Mouse (Mus musculus) embryonic stem cell, embryonic (primary cell): ENCODE results near the gene Sipa1l3.

Experiments used
- CTCF ChIA-PET, 4 experiments: fragments of 300-600 bp in 2 of 4; fragments of 350-600 bp in 2 of 4; sonication (Branson Sonifier 250); formaldehyde crosslinking; loops; one replicate each; lab custom pipeline; 2022; ENCODE audit warnings: inconsistent platforms in 2 of 4; lab: Charles Lee
- POLR2A ChIA-PET, 4 experiments: fragments of 300-600 bp in 2 of 4; fragments of 350-600 bp in 2 of 4; sonication (Branson Sonifier 250); formaldehyde crosslinking; loops; one replicate each; lab custom pipeline; 2022; ENCODE audit warnings: antibody characterized with exemption in 4 of 4, inconsistent platforms in 1 of 4; lab: Charles Lee

Sipa1l3 gene

DNA sequence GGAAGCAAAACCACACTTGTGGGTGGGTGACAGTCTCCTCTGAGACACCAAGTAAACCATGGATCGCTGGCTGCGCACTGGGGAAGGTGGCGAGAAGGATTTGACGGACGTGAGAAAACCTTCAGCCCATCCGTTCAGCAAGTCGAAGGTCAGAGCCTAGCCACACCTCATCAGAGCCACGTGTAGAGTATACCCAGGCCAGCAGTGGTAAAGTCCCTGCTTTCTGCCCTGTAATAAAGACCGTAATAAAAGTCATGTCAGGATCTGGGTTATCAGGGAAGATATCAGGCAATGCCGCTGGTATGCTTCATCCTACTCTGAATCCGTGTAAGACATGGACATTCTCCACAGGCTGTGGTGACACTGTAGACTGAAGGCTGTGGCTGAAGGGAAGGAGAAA is 23.6 kb downstream of the Sipa1l3 start:
- ChIA-PET POLR2A (no interaction called here), CTCF (interaction anchor here in 1 of 4 experiments (1.3 kb wide), 1 partner anchor 10 kb away, joined by 3 read pairs; no protein-coding TSS in a partner anchor)

DNA sequence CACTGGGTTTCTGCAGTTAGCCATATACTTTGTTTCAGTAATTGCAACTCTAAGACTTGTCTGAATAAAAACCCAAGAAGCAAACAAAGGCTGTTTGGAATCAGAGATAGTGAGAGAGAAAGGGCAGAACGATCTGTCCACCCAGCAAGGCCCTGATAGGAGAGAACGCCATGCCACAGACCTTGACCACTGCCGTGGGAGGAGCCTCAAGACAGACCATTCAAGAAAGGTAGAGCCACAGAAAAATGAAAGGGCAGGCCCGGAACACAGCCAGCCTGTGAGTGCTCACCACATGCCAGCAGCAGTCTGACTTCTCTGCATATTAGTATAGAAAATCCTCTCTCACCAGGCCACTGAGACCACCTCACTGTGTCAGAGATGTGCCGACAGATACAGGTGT is 24.4 kb downstream of the Sipa1l3 start:
- CTCF ChIA-PET: no interaction called here
- POLR2A ChIA-PET: no interaction called here

DNA sequence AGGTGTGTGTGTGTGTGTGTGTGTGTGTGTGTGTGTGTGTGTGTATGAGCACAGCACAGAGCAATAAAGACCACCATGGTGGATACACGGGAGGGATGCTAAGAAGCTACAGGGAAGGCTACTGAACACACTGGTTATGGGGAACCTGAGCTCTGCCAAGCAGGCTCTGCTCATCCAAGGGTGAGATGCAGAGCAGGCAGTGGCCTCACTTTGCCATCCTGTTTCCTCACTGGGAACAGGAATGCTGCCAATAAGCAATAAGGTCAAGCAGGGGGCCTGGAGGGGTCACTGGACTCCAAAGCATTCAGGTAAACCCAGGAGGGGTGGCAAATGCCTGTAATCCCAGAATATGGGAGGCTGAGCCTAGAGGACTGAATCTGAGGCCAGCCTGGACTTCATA is 25.4 kb downstream of the Sipa1l3 start:
- ChIA-PET POLR2A (interaction anchor here in 3 of 4 experiments (0.6 to 3.2 kb wide), 8 partner anchors 10 to 1163 kb away, joined by 3 to 13 read pairs (median 3); no protein-coding TSS in a partner anchor), CTCF (interaction anchor here in 1 of 4 experiments (0.7 kb wide), 1 partner anchor 38 kb away, joined by 3 read pairs; no protein-coding TSS in a partner anchor)

DNA sequence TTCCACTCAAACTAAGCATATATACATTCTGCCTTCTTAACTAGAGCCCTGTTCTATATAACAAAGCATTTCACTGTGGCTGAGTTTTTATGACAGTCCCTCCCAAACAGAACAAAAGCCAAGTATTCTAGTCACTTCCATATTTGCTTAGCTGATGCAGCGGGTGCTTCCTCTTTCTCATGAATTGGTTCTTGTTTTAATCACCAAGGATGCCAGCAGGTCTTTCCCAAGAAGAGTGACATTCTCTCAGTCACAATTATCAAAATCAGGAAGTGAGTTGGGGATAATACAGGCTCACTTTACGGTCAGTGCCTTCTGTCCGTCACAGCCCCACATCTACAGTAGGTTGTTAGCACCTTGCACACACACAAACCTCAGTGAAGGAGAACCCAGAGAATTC is 26.6 kb downstream of the Sipa1l3 start:
- CTCF ChIA-PET: interaction anchor here in 2 of 4 experiments (0.6 to 0.7 kb wide), 4 partner anchors 10 to 470 kb away, joined by 3 to 4 read pairs (median 3); no protein-coding TSS in a partner anchor

DNA sequence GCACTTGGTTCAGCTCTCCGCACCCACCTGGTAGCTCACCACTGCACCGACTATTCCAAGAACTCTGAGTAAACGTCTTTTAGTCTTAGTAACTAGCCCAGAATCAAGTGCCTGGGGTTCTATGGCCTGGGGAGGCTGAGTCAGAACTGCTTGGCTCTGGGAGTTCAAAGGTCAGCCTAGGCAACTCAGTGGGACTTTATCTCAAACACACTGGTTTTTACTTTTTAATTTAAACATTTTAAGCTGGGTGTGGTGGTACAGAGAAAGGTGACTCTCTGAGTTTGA is 27.0 kb downstream of the Sipa1l3 start:
- POLR2A ChIA-PET: interaction anchor here in 3 of 4 experiments (0.6 to 3.2 kb wide), 10 partner anchors 10 to 172 kb away, joined by 3 to 13 read pairs (median 4); partner anchors contain the start of gene Sipa1l3 (in 1 of the 3)
- CTCF ChIA-PET: interaction anchor here in 2 of 4 experiments (0.6 to 0.7 kb wide), 4 partner anchors 10 to 469 kb away, joined by 3 to 4 read pairs (median 3); no protein-coding TSS in a partner anchor

More for the DNA sequence above, 26.6 kb downstream of the Sipa1l3 start:
- POLR2A ChIA-PET: interaction anchor here in 3 of 4 experiments (0.6 to 3.2 kb wide), 10 partner anchors 10 to 173 kb away, joined by 3 to 13 read pairs (median 4); partner anchors contain the start of gene Sipa1l3 (in 1 of the 3)

DNA sequence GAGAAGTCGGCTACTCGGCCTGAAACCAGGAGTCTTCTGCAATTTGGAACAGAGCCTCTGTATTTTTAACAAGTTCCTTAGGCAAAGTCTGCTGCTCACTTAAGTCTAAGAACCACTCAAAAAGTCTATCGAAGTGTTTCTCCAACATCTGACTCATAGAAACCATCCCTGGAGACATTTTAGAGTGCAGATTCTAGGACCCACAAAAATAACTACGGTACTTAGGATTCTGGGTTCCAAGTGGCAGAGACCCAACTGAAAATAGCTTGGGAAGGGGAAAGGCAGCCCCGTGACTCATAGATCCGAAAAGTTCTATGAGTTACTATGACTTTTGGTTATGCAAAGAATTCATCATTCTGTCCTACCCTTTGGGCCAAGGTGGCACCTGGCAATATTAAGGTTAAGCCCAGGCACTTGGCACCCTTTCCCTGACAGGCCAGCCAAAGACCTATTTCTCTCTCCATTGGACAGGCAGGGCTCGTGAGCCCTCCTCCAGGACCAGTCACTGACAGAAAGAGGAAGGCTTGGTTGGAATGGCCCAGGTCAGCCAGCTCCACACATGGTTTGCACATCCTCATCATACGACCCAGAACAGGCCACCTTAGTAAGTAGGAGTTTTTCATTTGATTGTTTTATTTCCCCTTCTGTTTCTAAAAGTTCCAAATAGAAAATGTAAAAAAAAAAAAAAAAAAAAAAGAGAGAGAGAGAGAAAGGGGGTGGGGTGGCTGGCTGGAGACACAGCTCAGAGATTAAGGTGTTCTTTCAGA is 27.6 kb downstream of the Sipa1l3 start:
- ChIA-PET POLR2A (interaction anchor here in 3 of 4 experiments (0.6 to 3.2 kb wide), 9 partner anchors 14 to 353 kb away, joined by 3 to 13 read pairs (median 4); partner anchors contain the start of gene Sipa1l3 (in 1 of the 3)), CTCF (interaction anchor here in 3 of 4 experiments (0.6 to 0.7 kb wide), 5 partner anchors 9 to 1967 kb away, joined by 3 to 4 read pairs (median 3); no protein-coding TSS in a partner anchor)

DNA sequence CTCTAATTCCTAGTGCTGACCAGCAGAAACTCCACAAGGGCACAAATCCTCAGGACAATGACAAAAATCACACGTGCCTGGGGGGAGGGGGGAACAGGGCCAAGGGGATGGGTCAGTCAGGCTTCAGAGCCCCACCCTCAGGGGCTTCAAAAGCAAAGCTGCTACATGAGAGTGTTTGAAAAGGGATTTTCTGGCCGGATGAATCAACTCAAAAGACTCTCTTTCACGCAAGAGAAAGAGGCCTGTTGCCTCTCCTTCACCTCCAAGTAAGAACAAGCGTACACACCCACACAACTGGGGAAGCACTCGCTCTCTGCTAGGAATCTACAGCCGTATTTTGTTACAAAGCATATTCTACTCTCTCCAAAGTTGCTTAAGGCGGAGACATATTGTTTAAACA is 28.6 kb downstream of the Sipa1l3 start:
- ChIA-PET CTCF (interaction anchor here in 1 of 4 experiments (0.7 kb wide), 1 partner anchor 139 kb away, joined by 3 read pairs; no protein-coding TSS in a partner anchor), POLR2A (interaction anchor here in 3 of 4 experiments (0.6 to 2.3 kb wide), 10 partner anchors 10 to 528 kb away, joined by 3 to 10 read pairs (median 4); partner anchors contain the start of genes Actn4 (in 1 of the 3) and Sipa1l3 (in 1 of the 3))

DNA sequence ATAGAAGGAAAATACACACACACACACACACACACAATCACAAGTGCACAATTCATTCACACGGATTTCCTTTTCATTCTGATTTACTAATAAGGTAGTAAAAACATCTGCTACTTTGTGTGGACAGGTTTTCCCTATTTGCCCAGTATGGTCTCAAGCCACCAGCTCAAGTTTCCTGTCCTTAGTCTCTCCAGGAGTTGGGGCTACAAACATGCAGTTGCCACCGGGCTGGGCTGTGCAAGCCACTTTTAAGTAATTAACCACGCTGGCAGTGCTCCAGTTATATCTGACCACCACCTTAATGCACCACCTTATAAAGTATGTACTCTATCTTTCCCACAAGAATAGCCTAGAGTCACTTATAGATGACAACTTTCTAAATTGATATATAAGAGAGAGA is 29.1 kb downstream of the Sipa1l3 start:
- CTCF ChIA-PET: interaction anchor here in 1 of 4 experiments (0.7 kb wide), 1 partner anchor 139 kb away, joined by 3 read pairs; no protein-coding TSS in a partner anchor
- POLR2A ChIA-PET: interaction anchor here in 3 of 4 experiments (0.6 to 2.3 kb wide), 10 partner anchors 10 to 1185 kb away, joined by 3 to 10 read pairs (median 4); partner anchors contain the start of gene Sipa1l3 (in 1 of the 3)

DNA sequence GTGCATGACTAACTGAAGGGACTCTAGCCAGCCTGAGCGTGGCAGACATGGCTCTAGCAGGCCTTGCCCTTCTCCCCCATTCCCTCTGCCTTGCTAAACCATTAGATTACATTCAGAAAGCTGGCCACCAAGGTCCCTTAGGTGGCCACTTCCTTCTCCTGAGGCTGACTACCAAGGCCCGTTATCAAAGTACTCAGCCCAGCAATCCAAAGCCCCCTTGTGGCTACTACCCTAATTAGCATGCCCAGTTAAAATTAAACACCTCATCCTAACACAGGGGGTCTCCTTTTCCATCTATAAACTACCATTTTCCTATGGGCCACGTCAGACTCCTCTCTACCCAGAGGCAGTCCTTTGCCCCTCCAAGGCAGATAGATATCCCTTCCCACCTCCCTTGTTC is 31.7 kb downstream of the Sipa1l3 start:
- ChIA-PET POLR2A (no interaction called here), CTCF (no interaction called here)

DNA sequence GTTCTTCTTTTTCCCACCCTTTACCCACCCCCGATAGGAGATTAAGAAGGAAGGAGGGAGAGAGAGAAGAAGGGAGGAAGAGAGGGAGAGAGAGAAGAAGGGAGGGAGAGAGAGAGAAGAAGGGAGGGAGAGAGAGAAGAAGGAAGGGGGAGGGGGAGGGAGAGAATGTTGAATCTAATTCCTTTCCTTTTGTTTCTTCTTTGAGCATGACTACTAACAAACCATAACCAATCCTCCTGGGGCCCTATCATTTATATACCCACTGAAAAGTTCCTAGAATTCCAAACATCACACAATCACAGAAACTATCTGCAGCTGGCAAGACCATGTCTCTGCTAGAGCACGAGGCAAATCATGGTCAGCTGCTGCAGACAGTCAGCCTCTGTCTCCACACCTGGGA is 32.7 kb downstream of the Sipa1l3 start:
- ChIA-PET CTCF (no interaction called here), POLR2A (interaction anchor here in 2 of 4 experiments (0.7 to 1.8 kb wide), 5 partner anchors 10 to 719 kb away, joined by 3 to 7 read pairs (median 4); partner anchors contain the start of gene Sirt2 (in 1 of the 2))

DNA sequence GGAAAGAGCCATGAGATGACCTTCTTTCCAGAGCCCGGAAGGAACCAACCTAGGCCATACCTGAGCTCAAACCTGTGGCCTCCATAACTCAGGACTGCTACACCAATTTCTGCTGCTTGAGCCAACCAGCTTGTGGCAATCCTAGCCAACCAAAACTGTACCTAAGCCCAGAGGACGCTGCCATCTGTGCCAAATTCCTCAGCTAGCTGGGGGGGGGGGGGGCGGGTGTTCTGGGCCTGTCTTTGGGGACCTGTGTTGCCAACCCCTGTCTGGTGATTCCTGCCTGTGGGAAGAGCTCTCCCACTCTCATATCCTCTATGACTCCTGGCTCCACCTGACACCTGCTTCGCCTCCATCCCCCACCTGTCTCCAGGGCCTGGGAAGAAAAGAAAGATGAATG is 34.9 kb downstream of the Sipa1l3 start:
- POLR2A ChIA-PET: interaction anchor here in 3 of 4 experiments (0.6 to 3.5 kb wide), 12 partner anchors 14 to 439 kb away, joined by 3 to 18 read pairs (median 4); partner anchors contain the start of genes Sipa1l3 (in 1 of the 3) and Zfp84 (in 1 of the 3)

DNA sequence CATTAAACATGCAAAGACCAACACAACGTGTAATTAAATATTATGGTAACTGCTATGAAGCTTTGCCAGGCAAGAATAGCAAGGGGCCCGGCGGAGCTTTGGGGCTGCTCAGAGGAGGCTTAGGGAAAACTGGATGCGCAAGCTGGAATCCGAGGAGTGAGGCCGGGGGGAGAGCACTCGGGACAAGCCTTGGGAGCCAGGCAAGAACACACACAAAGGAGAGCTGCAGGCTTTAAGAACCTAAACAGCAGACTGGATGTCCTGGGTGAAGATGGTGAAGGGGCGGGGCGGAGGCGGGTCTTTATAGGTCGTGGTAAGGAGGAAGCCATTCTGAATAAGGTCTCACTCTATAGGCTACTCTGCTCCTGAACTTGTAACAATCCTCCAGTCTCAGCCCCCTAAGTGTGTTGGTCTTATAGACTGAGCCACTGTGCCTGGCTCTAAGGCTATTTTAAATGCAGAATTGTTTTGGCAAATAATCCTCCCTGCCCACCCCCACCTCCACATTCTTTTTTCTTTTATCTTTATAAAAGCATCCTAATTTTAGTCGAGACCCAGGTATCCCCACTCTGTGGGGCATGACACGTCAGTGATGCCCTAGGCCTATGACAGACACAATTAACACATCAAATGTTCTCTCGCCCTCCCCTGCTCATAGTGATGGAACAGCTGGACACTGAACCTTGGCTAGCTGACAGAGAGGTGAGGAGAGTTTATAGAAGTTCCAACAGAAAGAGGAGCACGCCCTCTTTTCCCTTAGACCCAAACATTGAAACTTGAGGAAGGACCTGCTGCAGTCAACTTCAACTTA is 36.9 kb downstream of the Sipa1l3 start:
- ChIA-PET POLR2A (interaction anchor here in 3 of 4 experiments (0.6 to 3.5 kb wide), 16 partner anchors 9 to 552 kb away, joined by 3 to 18 read pairs (median 4); partner anchors contain the start of gene Sipa1l3 (in 1 of the 3)), CTCF (interaction anchor here (0.5 to 2.0 kb wide), 5 partner anchors 10 to 425 kb away, joined by 4 to 16 read pairs (median 5); partner anchors contain the start of gene Zfp27 (in 1 of the 4))

More for the DNA sequence above, 34.9 kb downstream of the Sipa1l3 start:
- CTCF ChIA-PET: interaction anchor here in 2 of 4 experiments (0.9 to 2.0 kb wide), 2 partner anchors 96 to 100 kb away, joined by 5 to 6 read pairs (median 5); no protein-coding TSS in a partner anchor

DNA sequence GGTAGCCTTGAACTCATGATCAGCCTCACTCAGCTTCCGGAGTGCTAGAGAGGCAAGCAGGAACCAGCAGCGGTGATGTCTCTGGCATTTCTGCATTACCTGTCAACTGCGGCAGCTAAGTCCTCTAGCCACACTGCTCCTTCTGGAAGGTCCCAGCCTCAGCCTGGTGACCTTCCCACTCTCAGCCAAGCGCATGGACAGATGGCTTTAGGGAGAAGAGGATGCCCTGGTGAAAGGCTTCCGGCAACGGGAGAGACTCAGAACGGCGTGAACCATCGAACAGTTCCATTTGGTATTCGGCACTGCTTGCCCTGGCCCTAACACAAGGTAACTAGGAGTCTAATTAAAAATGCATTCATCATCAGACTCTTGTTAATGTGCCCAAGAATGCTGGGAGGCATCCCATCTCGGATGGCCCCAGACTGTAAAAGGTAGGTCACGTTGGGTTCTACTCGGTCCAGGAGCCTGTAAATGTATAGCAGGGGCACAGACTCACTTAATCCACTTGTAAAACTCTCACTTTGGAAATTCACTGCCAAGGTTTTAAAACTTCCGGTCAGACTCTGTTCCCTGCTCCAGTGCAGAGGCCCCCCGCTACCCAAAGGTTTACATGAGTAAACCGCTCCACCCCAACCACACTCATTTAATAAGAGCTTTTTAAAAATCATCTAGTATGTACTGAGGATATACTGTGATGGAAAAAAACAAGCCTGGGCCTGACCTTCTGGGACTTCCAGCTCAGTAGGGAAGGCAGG is 37.7 kb downstream of the Sipa1l3 start:
- ChIA-PET CTCF (interaction anchor here in 1 of 4 experiments (1.7 kb wide), 1 partner anchor 98 kb away, joined by 5 read pairs; no protein-coding TSS in a partner anchor), POLR2A (interaction anchor here in 3 of 4 experiments (0.5 to 3.5 kb wide), 19 partner anchors 8 to 615 kb away, joined by 3 to 18 read pairs (median 3); partner anchors contain the start of gene Sipa1l3 (in 1 of the 3))

DNA sequence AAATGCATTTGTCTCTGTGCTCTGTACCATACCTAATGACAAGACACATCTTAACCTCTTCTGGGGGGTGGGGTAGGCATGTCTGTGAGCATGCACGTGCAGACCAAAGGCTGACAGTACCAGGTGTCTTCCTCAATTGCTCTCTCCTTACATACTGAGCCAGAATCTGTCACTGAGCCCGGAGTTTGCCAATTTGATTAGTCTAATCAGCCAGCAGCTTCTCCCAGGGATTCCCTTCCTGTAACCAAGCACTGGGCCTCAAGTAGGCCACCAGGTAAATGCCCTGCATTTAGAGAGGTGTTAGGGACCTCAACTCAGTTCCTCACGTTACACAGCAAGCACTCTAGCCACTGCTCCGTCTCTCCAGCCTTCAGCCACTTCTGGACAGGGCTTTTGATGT is 38.3 kb downstream of the Sipa1l3 start:
- POLR2A ChIA-PET: interaction anchor here in 3 of 4 experiments (0.7 to 3.5 kb wide), 8 partner anchors 9 to 87 kb away, joined by 3 to 18 read pairs (median 4); no protein-coding TSS in a partner anchor
- CTCF ChIA-PET: no interaction called here

DNA sequence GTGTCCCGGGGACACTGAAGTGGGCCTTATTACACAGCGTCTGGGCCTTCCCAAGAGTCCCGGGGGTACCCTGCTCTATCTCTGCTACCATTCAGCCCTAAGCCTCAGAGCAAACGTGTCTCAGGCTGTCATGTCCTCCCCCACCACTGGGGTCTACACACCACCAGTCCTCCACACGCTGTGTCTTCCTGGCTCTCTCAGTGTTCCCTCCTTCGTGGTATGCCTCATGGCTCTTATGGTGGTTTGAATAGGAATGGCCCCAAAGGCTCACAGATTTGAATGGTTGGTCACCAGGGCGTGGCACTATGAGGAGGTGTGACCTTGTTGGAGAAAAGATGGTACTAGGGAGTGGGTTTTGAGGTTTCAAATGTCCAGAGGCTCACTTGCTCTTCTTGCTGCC is 43.4 kb downstream of the Sipa1l3 start:
- POLR2A ChIA-PET: interaction anchor here in 2 of 4 experiments (0.9 to 2.0 kb wide), 5 partner anchors 11 to 92 kb away, joined by 3 to 4 read pairs (median 3); no protein-coding TSS in a partner anchor

DNA sequence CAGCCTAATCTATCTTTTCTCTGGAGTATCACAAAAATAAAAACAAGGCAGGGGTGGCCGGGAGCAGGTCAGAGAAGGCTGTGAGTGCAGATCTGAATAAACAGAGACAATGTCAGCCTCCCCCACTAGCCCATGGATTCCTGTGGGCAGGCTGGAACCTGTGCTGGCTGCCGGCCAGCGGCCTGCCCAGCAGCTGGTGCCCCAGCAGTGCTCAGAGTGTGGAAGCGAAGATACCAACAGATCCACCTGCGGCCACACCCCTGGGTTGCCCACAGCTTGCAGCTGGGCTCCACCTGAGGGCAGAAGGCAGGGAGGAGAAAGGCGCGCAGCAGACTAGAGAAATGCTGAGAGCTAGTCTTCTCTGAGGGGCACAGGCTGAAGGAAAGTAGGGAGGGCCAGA is 47.1 kb downstream of the Sipa1l3 start:
- CTCF ChIA-PET: interaction anchor here in 1 of 4 experiments (0.7 kb wide), 1 partner anchor 35 kb away, joined by 3 read pairs; no protein-coding TSS in a partner anchor

More for the DNA sequence above, 43.4 kb downstream of the Sipa1l3 start:
- CTCF ChIA-PET: interaction anchor here in 2 of 4 experiments (0.6 to 1.3 kb wide), 2 partner anchors 11 to 1125 kb away, joined by 3 to 5 read pairs; partner anchors contain the start of gene Rps16 (in 1 of the 2)

More for the DNA sequence above, 47.1 kb downstream of the Sipa1l3 start:
- POLR2A ChIA-PET: interaction anchor here in 2 of 4 experiments (0.9 to 1.5 kb wide), 4 partner anchors 10 to 52 kb away, joined by 3 read pairs; no protein-coding TSS in a partner anchor
